Mouse (Mus musculus) erythroblast, adult 5-6 weeks (primary cell): ENCODE results near the gene Vdr. TPM values are rescaled to one million over a fixed set of nuclear protein-coding genes. Genes with fewer than 3 reads are reported as not detected.
A peak's percentile ranks its signal among the peaks of the same experiment; 100 is the strongest.

Source experiments
- ATAC-seq: replicated peaks from 2 replicates; pipeline ENCODE4 v1.8.0; 2016; ENCODE audit warnings: moderate number of reproducible peaks, mild to moderate bottlenecking, moderate TSS enrichment, inconsistent platforms; ENCODE audit not compliant: poor library complexity, low FRiP score, severe bottlenecking
- total RNA-seq, 2 experiments: library from RNA; stranded (forward) in 1 of 2; stranded (reverse) in 1 of 2; fragments of 150-400 nt in 1 of 2; fragments of 200-764, 138-1000 nt in 1 of 2; gene quantifications; 2 replicates each; pipeline versions ENCODE4 v1.2.3 to v1.2.4; 2015 to 2017; ENCODE audit warnings: low replicate concordance in 2 of 2

Gene Vdr
- total RNA-seq, 2 experiments from 2014 or later: 0.19 to 0.26 TPM

DNA sequence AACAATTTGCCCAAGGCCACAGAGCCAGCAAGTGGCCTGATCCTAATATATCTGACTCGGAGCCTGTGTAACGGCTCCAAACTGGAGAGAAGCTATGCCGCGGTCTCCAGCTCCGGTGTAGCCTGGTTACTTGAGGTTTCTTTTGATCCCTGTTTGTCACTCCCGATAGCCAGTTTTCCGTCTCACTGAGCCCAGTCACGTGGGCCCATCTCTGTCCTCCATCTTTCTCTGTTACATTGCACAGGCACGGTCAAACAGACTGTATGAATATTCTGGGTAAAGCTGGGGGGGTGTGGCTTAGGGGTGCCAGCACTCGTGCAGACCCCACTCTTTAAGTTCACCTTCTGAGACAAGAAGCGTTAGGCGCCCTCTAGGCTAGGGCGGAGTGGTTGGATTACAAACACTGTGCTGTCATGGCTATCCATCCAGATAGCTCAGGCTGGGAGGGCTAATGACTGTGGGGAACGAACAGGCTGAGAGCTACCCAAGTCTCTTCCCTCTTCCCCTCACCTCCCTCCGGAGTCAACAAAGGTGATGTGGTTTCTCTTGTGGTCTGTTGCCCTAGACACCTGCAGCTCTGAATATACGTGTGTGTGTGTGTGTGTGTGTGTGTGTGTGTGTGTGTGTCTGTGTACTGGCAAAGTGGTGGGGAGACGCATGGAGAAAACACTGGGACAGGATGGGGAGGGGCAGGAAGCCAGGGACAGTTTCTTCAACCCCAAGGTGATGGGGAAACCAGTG, 74.1 kb downstream of the Vdr start:
- no peak for ATAC-seq

DNA sequence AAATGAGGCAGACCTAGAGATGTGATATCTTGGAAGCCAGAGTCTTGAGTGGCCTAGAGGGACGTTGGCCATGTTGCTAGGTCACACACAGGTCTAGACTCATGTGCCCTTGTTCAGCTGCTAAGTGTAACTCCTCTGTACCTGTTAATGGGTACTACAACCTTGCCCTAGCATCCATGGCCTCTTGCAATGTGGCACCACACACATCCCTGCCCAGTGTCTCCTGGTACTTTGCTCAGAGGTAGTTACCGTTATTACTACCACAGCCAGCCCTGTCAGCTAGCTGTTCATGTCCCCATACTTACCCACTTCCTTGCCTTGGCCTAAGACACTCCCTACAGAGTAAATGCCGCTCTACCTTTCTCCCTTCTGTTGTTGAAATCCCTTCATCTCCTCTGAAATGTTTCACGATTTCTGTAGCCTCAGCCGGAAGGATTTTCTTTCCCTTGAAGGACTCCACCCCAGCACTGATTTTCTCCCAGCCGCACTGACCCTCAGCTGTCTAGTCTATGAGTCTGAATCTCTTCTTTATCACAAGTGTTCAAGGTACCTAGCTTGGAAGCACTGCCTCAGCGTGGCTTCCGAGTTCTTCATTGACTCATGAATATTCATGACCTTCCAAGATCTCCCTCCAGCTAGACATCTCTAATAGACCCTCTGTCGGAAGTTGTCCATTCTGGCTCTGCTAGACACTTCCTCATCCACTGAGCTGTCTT, 77.5 kb downstream of the Vdr start:
- no peak for ATAC-seq

DNA sequence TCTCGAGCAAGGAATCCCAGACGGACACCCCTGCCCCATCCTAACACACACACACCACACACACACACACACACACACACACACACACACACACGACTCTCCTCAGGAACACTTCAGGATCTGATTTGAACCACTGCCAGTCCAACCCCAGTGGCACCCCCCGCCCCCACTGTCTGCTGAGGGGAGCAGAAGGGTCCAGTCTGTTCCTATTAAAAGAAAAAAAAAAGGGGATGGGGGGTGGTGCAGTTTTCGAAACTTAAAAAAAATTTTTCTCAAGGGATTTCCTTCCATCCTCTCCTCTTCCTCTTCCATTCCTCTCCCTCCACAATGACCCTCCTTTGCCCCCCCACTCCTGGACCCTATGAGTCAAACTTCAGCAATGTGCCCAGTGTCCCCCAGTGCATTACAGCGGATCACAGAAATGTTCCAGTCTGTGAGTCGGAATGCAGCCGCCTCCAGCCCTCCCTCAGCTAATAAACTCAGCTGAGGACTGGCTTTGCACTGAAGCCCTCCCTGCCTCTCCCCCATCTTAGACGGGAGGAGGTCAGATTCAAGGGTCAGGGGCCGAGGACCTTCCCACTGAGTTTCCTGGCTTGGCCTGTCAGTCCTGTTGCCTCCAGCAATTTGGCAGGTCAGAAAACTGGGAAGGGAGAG, 78.3 kb downstream of the Vdr start:
- ATAC-seq: no peak

DNA sequence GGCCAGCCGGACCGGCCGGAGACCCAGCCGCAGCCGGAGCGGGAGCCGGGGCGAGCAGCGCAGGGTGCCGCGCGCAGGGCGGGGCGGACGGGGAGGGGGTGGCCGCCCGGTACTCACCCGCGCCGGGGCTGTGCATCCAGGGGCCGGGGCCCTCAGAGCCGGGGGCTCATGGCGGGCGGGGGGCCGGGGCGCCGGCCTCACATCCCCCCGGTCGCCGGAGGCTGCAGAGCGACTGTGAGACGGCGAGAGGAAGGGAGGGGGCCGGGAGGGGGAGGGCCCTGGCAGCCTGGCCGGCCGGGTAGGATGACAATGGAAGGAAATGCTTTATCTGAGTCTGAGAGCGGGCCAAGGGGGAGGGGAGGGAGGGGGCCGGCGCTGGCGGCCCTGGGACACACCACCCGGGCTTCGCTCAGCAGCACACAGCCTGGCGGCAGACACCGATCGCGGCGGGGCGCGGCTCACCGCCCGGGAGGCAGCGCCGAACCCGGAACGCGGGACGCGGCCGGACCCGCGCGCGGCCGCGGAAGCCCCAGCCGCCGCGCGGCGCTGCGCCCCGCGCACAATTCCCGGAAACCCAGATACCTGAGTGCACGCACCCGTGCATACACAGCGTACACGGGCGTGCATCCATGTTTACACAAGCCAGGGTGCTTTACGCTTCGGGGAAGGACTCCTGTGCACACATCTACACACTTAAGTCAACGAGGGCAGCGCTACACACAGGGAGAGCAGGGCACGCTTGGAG, 79.0 kb downstream of the Vdr start:
- 0 out of 2 replicates have a peak, but pooled peaks have one; percentile 47 for ATAC-seq

DNA sequence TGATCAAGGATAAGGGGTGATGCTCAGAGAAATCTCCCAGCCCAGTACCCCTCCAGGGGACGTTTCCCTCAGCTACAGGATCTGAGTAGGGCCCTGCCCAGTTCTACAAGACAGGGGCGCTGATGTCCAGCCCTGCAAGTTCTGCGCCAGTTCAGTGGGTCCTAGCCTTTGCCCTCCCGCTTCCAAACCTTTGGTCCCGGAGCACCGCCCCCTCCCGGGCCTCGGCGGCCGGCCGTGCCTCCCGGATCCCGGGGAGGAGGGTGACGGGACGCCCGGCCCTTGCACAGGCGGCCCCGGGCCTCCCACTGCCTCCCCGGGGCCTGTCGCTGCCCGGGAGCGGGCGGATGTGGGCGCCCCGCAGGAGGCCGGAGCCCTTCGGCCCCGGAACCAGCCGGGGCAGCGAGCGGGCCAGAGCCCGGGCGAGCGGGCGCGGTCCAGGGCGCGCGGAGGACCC, 79.6 kb downstream of the Vdr start:
- ATAC-seq: no peak

DNA sequence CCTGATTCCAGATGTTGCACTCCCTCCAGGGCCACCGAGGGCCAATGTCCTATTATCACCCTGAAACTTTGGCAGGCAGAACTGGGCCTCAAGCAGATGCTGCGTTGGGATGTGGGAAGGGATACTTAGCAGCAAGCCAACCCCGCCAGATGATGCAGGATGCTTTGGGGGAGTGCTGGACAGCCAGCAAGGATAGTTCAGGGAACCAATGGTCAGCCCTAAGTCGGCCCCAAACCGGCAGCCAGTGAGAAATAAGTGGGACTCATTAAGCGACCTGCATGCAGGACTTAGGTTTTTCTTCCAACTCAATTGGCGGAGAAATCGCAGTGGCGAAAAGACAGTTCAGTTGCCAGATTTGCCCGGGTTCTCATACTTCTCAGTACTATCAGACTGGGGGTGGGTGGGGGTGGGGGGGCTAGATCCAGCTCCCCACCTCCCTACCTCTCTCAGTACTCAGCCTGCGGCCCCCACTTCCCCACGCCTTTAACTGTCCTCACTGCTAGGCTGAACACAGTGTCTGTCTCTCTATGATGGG, 80.1 kb downstream of the Vdr start:
- ATAC-seq: no peak

DNA sequence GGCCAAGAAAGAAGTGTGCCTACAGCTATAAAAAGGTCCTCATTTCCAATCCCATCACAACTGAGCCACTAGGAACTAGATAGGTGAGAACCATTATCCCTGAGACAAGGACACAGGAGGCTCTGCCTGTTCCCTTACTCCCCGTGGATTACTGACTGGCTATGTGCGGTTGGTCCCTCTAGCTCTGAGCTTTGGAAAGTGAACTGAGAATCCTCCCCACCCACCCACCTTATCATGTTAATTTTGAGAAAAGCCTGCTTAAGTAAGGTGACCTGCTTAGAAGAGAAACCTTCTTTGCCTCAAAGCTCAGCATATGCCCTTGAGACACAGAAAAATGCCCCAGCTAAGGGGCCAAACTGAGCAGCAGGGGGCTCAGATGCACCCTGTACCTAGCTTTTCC, 81.0 kb downstream of the Vdr start:
- ATAC-seq: no peak

DNA sequence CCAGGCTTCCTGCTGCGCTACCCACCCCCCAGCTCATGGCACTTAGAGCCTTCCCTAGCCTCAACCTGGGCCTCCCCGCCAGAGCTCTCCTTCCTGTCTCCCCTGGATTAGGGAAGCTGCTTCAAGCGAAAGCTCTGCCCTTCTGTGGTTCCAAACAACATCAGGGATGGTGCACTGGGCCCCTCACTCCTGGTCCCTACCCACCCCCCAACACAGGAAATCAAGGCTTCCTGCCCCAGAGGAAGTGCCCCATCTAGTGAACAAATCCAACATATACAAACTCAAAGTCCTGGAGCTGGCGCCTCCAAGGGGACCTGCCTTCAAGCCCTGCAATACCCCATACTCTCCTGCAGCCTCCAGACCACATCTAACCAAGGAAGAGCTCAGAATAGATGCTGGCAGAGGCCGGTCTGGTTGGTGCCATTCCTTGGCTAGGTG, 81.5 kb downstream of the Vdr start:
- no peak for ATAC-seq

DNA sequence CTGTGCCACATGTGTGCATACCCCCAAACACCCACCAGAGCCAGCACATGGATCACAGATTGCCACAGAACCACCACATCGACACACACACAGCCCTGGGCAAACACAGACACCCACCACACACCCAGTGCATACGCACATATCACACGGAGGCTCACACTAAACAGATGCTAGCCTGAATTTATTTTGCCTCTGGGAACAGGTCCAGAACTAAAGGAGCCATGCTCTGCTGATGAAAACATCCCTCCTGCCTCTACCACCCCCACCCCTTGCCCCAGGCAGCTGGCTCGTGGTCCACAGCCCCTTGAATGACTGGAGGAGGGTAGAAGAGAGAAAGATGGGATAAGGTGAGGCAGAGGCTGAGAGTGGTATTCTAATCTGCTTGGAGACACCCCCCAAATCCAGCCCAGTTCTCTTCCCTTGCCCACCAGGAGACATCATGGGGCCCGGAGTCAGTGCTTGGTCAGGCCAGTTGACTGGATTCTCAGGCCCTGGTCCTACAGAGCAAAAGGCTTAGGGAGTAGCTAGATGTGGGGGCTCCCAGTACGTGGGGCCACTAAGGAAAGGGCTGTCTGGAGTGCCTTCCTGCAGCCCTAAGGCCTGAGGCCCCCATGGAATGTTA, 82.1 kb downstream of the Vdr start:
- no peak for ATAC-seq

DNA sequence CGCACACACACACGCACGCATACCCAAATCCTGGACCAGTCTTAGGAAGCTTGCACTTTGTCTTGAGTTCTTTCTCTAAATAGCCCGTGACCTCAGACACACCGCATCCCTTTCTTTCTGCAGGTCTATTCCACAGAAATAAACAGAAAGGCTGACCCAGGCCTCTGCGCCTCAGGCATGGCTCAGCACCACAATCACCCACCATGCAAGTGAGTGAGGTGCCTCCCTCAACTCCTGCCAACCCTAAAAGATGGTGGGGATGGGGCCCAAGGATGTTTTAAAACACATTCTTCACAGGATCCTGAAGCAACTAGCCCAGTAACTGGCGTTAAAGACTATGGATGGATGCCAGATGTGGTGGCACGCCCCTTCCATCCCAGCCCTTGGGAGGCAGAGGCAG, 83.0 kb downstream of the Vdr start:
- ATAC-seq: no peak

DNA sequence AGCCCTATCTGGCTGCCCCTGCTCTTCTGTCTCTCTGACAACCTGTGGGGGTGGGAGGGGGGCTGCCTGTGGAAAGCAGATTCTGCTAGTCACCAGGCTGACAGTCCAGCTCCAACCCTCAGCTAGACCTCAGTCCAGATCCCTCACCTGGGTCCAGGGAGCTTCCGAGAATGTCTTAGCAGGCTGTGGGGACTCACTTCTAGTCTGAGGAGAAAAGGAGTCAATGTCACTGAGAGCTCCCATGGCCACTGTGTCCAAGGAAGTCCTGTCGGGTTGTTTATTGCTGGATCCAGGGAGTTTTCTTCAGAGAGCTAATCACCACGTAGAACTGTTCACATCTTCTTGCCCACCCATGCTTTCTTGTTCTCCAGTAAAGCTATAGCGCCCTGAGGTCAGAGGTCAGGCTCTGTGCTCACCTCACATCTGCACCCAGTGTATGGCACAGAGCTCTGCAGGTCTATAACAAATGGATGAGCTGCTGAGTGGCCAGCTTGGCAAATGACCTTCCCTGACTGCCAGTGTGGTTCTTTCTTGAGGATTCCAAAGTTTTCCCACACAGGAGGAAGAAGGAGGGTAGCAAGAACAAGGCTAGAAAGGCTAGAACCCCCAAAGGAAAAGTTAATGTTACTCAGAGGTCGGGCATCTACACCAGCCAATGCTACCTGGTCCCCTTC, 83.7 kb downstream of the Vdr start:
- ATAC-seq: no peak

DNA sequence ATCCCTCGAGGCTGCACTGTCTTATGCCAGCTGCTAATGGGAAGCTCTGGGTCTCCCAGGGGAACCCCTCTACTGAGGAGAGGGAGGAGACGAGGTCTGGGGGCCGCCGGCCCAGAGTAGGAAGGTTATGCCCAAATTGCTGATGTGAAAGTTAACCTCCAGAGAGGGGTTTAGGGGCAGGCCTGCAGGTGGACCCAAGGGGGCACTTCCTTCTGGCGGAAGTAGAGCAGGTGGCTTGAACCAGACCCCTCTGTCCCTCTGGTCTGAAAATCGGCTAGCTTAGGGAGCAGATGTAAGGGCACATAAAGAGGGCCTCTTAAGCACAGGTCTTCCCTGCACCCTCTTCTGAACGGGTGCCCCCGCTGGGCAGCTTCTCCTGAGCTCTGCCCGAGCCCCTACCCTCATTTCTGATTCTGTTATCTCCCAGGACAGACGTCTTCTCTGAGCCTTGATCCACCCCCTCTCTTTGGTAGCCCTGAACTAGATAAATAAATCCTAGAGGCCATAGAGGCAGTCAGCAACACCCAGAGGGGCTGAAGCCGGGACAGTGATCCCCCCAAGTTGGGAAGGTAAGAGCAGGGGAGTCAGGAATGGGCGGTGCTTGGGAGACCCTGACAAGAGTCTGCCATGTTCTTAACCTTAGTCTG, 84.4 kb downstream of the Vdr start:
- no peak for ATAC-seq

DNA sequence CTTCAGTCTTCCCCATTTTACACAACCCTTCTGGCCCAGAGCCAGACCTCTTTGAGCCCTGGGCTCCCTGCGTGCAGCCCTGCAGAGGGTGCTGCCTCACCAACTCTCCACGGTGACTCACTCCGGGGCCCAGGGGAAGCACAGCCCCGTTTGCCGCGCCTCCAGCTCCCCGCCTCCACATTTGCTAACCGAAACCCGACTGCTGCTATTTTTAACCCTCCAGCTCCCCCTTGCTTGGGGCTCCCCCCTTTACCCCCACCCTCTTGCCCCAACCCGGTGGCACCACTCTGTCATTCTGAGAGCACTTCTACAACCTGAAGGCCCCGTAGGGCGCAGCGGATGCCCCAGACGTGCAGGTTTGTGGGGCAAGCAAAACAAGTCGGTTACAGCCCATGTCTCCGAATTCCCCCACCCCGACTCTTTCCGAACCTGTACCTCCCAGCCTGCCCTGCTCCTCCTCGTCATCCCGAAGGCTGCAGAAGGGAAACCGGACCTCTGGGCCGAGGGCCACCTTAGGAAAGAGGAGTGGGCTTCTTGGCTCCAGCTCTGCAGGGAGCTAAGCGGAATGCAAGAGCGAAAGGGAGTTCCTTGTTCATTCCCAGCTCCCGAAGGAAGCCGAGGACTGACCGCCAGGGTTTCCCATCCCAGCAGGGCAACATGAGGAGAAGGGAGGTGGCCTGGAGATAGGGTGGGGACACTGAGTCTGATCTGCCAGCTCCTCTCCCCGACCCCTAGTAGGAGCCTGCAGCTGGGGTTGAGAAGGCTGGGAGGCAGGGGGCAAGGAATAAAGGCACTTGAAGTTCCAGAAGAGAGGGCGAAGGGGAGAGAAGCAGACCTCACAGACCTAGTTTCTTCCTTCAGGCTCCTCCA, 85.1 kb downstream of the Vdr start:
- peak; percentile 72 for ATAC-seq

DNA sequence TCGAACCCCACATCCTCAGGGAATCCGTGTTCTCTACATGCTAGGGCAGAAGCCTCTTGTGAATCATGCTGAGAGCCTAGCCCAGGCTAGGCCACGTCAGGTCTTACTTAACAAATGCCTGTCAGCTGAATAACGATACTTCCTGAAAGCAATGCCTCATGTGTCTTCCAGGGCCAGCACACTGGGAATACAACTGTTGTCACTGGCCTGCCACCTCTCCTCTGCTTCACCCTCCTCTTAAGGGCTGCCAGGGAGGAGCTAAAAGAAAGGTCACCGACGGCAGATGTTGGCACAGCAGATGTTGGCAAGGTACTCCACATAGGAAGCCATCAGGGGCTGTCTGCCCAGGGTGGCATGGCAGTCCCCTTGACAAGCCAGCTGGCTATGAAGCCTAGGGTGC, 86.4 kb downstream of the Vdr start:
- no peak for ATAC-seq

DNA sequence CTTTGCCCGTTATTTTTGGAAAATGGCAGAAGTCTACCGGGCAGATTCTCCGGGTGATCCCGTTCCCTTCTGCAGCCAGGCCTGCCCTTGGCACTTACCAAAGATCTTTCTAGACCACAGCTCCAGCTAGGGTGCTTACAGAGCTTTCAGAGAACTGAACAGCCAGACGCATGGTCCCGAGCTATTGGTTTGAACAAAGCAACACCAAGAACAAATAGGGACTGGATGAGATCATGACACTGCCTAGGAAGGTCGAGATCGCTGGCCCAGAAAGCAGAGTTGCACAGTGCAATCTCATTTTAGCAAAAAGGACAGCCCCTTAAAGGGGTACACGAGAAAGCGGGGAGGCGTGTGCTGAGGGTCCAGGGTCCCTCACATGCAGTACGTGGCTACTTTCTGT, 87.0 kb downstream of the Vdr start:
- no peak for ATAC-seq

DNA sequence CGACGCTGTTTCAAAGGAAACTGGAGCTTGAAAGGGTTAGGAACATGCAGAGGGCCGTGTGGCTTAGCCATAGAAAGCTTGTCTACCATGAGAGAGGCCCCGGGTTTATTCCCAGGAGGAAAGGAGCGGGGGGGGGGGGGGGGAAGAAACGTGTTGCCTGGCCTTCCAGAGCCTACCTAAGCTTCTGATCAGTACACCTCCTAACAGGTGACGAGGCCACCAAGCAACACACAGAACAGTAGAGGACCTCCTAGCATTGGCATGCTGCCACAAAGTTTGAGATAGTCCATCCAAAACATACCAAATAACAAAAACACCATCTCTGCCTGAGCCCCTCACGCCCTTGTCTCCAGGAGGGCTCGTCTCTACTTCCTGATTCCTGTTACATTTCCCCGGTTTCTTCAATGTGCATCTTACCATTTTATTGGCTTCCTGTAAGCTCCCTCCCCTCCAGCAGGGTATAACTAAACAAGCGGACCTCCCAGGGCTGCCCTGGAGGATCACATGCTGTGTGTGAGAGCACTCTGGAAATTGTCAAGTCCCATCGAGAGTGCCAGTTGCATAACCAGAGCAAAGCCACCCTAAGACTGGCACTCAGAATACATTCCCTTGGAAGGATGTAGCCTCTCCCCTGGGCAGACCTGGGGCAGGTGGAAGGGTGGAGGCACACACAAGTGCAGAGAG, 87.7 kb downstream of the Vdr start:
- ATAC-seq: no peak

DNA sequence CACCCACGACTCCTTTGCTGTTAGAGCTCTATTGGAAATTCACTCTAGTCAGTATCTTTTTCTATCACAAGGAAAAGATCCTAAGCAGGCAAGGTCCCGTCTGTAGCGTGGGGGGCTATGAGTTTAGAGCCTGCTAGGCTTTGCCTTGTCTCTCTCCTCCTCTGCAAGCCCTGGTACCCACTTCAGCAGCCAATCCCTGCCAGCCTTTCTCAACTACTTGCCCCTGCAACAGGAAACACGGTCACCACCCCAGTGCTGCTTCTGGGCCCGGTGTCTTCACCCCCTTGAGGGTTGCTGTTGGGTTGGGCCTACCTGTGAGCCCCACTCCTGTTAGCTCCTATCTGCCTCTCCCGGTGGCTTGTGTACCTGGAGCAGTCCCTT, 88.5 kb downstream of the Vdr start:
- ATAC-seq: no peak
